Mouse (Mus musculus) bone marrow, adult 2 months (tissue): ENCODE results near the gene Zbtb7a.

ENCODE experiments used
- CTCF ChIP-seq: fragments of 200-500 bp; IDR thresholded peaks from 2 replicates; pipeline ENCODE4 v1.5.1; 2011; ENCODE audit warnings: low read length, control low read depth; ENCODE audit not compliant: control insufficient read depth, insufficient read depth
- POLR2A ChIP-seq: fragments of 200-500 bp; IDR thresholded peaks from 2 replicates; pipeline ENCODE4 v1.6.1; 2011; ENCODE audit warnings: low read depth, mild to moderate bottlenecking, control low read depth, low read length, borderline replicate concordance; ENCODE audit not compliant: control insufficient read depth

GRCm38 (mm10) chr10:81201807-81202758 lies 67.1 kb downstream of the Zbtb7a start, which contains the start of gene Nmrk2:
- TF ChIP-seq POLR2A (no peak), CTCF (no peak)
